Mouse (Mus musculus) stomach, embryonic 16.5 days (tissue): ENCODE results near the gene Xylt1. TPM values are rescaled to one million over a fixed set of nuclear protein-coding genes. Genes with fewer than 3 reads are reported as not detected.

ENCODE experiments used
- ATAC-seq: fragments of 200-750 bp; cut with Nextera tagmentation; 2 replicates; pipeline ENCODE4 v1.8.0; 2017; ENCODE audit warnings: moderate number of reproducible peaks, moderate TSS enrichment; ENCODE audit not compliant: insufficient read depth, low FRiP score
- H3K27ac ChIP-seq: fragments of 300-500 bp; sonication (generic); 2 replicates; pipeline ENCODE4 v1.5.1; 2014; ENCODE audit warnings: low read length
- H3K27me3 ChIP-seq: fragments of 300-500 bp; sonication (generic); 2 replicates; pipeline ENCODE4 v1.6.1; 2014; ENCODE audit warnings: low read length, control low read depth, mixed read lengths; ENCODE audit not compliant: control insufficient read depth, insufficient read depth
- H3K36me3 ChIP-seq: fragments of 300-500 bp; sonication (generic); 2 replicates; pipeline ENCODE4 v1.6.1; 2014; ENCODE audit warnings: low read length; ENCODE audit not compliant: control insufficient read depth, insufficient read depth
- H3K4me1 ChIP-seq: fragments of 300-500 bp; sonication (generic); 2 replicates; pipeline ENCODE4 v1.6.1; 2014; ENCODE audit warnings: low read length, control low read depth, mixed read lengths; ENCODE audit not compliant: control insufficient read depth, insufficient read depth
- H3K4me2 ChIP-seq: fragments of 300-500 bp; sonication (generic); 2 replicates; pipeline ENCODE4 v1.6.1; 2014; ENCODE audit warnings: low read depth, low read length, mixed read lengths
- H3K4me3 ChIP-seq: fragments of 300-500 bp; sonication (generic); replicated peaks from 2 replicates; pipeline ENCODE4 v1.5.1; 2014; ENCODE audit warnings: mild to moderate bottlenecking, low read length
- H3K9ac ChIP-seq: fragments of 300-500 bp; sonication (generic); 2 replicates; pipeline ENCODE4 v1.6.1; 2014; ENCODE audit warnings: low read length
- H3K9me3 ChIP-seq: fragments of 300-500 bp; sonication (generic); replicated peaks from 2 replicates; pipeline ENCODE4 v1.6.1; 2016; ENCODE audit warnings: low read length, control low read depth; ENCODE audit not compliant: control insufficient read depth
- WGBS: fragments of 180-500 bp; shearing (Covaris S2); extraction: QIAGEN DNeasy Blood & Tissue Kit; methylation state at CpG from one replicate; pipeline ENCODE4 v1.1.7; 2014; 5-methylcytosine and 5-hydroxymethylcytosine counted together
- polyA plus RNA-seq: library from polyadenylated mRNA; unstranded; fragments of >200 nt; fragmentation: Nextera tagmentation; extraction: Ambion mirVana; gene quantifications from 2 replicates; pipeline ENCODE4 v1.2.1, GENCODE M21; 2015

Gene Xylt1
- polyA plus RNA-seq, 1 experiment from 2014 or later, result 0.79 TPM

GRCm38 (mm10) chr7:117375886-117376309 lies 4.9 kb upstream of the Xylt1 start:
- no peak for ATAC-seq
- peaks cover 4% of the 10 kb centered on the region; the same call in 1 of the 2 replicates for H3K27me3 ChIP-seq
- no peaks in the 10 kb centered on the region for H3K36me3 ChIP-seq
- no peak overlapping the region for H3K27ac ChIP-seq
- H3K9me3 ChIP-seq, result no peaks in the 10 kb centered on the region
- no peak overlapping the region for H3K4me2 ChIP-seq
- no peak overlapping the region for H3K4me3 ChIP-seq
- H3K4me1 ChIP-seq, result no peaks in the 10 kb centered on the region
- WGBS, result 34% methylated on average over 9 of the region's 9 CpGs
- H3K9ac ChIP-seq, result no peak overlapping the region

- ATAC-seq, result no peak
- H3K4me2 ChIP-seq, result no peak overlapping the region
- peaks cover 4% of the 10 kb centered on the region; the same call in 1 of the 2 replicates for H3K27me3 ChIP-seq
- no peaks in the 10 kb centered on the region for H3K36me3 ChIP-seq
- no peak overlapping the region for H3K27ac ChIP-seq
- 86% methylated on average over 3 of the region's 3 CpGs for WGBS
- peaks cover 5% of the 10 kb centered on the region for H3K4me1 ChIP-seq
- H3K9ac ChIP-seq, result no peak overlapping the region
- H3K9me3 ChIP-seq, result no peaks in the 10 kb centered on the region
- no peak overlapping the region for H3K4me3 ChIP-seq
Observed at GRCm38 (mm10) chr7:117377138-117377537, 3.6 kb upstream of the Xylt1 start.

- 0 out of 2 replicates have a peak, but pooled peaks have one; percentile 1 for ATAC-seq
- H3K27ac ChIP-seq, result no peak overlapping the region
- WGBS, result 10% methylated on average over 7 of the region's 7 CpGs
- peak overlapping the region; percentile 88 for H3K9ac ChIP-seq
- no peaks in the 10 kb centered on the region for H3K9me3 ChIP-seq
- H3K4me3 ChIP-seq, result peak overlapping the region; percentile 82
- peak overlapping the region; percentile 94 for H3K4me2 ChIP-seq
- peaks cover 9% of the 10 kb centered on the region for H3K4me1 ChIP-seq
- H3K27me3 ChIP-seq, result peaks cover 4% of the 10 kb centered on the region; the same call in 1 of the 2 replicates
- H3K36me3 ChIP-seq, result no peaks in the 10 kb centered on the region
Observed at GRCm38 (mm10) chr7:117380036-117380417, 752 bp upstream of the Xylt1 start.

DNA sequence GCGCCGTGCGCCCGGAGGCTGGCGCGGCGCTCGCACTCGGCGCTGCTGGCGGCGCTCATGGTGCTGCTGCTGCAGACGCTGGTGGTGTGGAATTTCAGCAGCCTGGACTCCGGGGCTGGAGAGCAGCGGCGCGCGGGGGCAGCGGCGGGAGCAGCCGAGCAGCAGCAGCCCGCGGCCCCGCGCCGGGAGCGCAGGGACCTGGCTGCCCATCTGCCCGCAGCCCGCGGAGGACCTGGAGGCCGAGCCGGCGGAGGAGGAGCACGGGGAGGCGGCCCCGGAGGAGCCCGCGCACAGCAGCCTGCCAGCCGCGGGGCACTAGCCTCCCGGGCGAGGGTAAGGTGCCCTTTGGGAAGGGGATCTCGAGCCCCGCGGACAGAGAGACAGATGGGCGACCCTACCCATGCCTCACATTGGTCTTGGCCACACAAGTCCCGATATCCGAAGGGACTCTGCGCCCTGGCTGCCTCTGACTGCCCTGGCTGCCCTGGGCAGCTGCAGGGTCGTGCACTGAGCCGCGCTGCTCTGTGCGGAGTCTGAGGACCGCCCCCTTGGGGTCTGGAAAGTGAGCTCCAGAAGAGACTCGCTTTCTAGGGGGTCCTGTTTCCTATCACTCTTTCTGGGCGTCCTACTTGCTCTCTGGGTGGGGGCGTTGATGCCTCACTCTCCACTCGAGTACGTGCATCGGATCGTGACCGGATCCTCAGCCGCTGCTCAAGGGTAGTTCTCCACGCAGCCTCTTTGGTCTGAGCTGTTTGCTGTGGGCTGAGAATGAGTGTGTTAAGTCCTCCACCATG lies 606 bp downstream of the Xylt1 start:
- WGBS, result under 1% methylated on average over 60 of the region's 64 CpGs
- H3K27ac ChIP-seq, result peak overlapping the region; percentile 43

DNA sequence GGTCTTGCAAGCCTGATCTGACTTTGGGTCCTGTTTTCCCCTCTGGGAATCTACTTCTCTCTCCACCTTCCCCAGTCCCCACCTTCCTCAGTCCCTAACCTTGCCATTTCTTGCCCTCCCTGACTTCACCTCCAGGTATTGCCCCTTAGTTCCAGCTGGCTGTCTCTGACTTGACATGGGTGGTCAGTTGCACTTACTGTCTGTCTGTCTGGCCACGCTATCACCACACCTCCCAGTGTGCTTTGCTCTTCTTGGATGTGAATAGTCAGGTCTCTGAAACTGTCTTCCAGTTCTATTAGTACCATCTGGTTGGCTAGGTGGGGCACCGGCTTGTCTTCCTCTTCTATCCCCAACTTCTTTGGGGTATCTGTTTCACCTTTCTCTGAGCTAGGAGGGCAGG lies 1.2 kb downstream of the Xylt1 start:
- Histone ChIP-seq H3K27me3 (peaks cover 4% of the 10 kb centered on the region; the same call in 1 of the 2 replicates), H3K27ac (no peak overlapping the region), H3K36me3 (no peaks in the 10 kb centered on the region), H3K9me3 (no peaks in the 10 kb centered on the region), H3K4me1 (peaks cover 9% of the 10 kb centered on the region), H3K9ac (peak overlapping the region; percentile 88), H3K4me3 (peak overlapping the region; percentile 82), H3K4me2 (peak overlapping the region; percentile 94)
- ATAC-seq, result no peak
- WGBS, result 31% methylated on average over 2 of the region's 2 CpGs

More for the DNA sequence above, 606 bp downstream of the Xylt1 start:
- Histone ChIP-seq H3K4me1 (peaks cover 9% of the 10 kb centered on the region), H3K9ac (peak overlapping the region; percentile 88), H3K36me3 (no peaks in the 10 kb centered on the region), H3K27me3 (peaks cover 4% of the 10 kb centered on the region; the same call in 1 of the 2 replicates), H3K9me3 (no peaks in the 10 kb centered on the region), H3K4me3 (peak overlapping the region; percentile 82), H3K4me2 (peak overlapping the region; percentile 94)
- ATAC-seq, result peak; percentile 65

DNA sequence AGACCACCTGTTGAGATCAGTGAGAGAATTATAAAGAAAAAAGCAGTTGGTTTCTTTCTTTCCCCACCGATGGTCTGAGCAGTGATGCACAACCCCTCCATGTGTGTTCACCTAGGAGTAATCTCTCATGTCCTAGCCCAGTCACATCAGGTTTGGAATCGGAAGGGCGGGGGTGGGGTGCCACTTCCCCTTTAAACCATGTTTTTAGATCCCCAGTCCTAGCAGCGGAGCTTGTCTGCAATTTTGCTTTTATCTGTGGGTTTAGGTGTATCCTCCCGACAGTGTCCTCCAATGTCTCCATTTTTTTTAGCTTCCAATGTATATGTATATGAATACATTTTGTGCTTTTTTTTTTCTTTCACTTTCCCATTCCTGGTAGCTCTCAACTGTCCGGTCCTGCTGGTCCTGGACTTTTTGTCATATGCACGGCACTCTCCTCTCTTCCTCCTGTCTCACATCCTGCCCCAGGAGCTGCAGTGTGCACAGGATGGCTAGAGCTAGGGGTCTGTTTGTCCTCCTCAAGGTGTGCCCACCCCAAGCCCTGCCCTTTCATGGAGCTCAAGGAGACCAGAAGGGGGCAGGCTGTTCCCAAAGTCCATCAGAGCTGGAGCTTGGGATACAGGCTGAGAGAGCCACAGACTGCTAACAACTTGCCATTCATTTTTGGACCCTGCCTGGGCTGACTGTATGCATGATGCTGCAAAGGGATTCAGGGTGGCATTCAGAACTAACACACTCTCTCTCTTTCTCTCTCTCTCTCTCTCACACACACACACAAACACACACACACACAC lies 2.6 kb downstream of the Xylt1 start:
- H3K36me3 ChIP-seq, result no peaks in the 10 kb centered on the region
- no peak overlapping the region for H3K4me3 ChIP-seq
- WGBS, result 68% methylated on average over 7 of the region's 7 CpGs
- H3K27ac ChIP-seq, result no peak overlapping the region
- H3K27me3 ChIP-seq, result peaks cover 4% of the 10 kb centered on the region; the same call in 1 of the 2 replicates
- no peak for ATAC-seq
- no peaks in the 10 kb centered on the region for H3K9me3 ChIP-seq
- 0 out of 2 replicates have a peak overlapping the region, but pooled peaks have one; percentile 94 for H3K4me2 ChIP-seq
- H3K9ac ChIP-seq, result no peak overlapping the region
- H3K4me1 ChIP-seq, result peaks cover 9% of the 10 kb centered on the region

DNA sequence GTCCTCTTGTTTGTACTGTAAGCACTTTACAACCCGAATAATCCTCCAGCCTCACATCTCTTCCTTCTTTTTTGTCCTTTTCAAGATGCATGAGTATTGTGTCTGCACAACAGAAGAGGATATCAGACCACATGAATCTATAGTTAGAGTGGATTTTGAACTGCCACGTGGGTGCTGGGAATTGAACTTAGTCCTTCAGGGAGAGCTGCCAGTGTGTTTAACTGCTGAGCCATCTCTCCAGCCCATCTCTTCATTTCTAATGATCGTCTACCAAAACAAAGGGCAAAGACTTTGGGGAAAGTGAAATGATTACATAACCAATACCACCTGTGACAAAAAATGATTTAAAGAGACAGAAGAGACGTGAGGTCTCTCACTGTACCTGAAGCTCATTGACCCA lies 5.6 kb downstream of the Xylt1 start:
- no peak overlapping the region for H3K9ac ChIP-seq
- H3K9me3 ChIP-seq, result no peaks in the 10 kb centered on the region
- H3K4me2 ChIP-seq, result no peak overlapping the region
- no peak for ATAC-seq
- H3K27me3 ChIP-seq, result no peaks in the 10 kb centered on the region
- H3K4me1 ChIP-seq, result peaks cover 9% of the 10 kb centered on the region
- 80% methylated on average over 4 of the region's 4 CpGs for WGBS
- no peak overlapping the region for H3K27ac ChIP-seq
- H3K4me3 ChIP-seq, result no peak overlapping the region
- H3K36me3 ChIP-seq, result no peaks in the 10 kb centered on the region

- no peaks in the 10 kb centered on the region for H3K9me3 ChIP-seq
- H3K9ac ChIP-seq, result no peak overlapping the region
- H3K27ac ChIP-seq, result no peak overlapping the region
- 83% methylated on average over 9 of the region's 9 CpGs for WGBS
- ATAC-seq, result no peak
- no peaks in the 10 kb centered on the region for H3K36me3 ChIP-seq
- H3K4me3 ChIP-seq, result no peak overlapping the region
- H3K27me3 ChIP-seq, result no peaks in the 10 kb centered on the region
- H3K4me2 ChIP-seq, result no peak overlapping the region
- peaks cover 8% of the 10 kb centered on the region; the same call in 1 of the 2 replicates for H3K4me1 ChIP-seq
Observed at GRCm38 (mm10) chr7:117388284-117388988, 7.7 kb downstream of the Xylt1 start.
